Mouse (Mus musculus) stomach, postnatal 0 days (tissue): ENCODE results near the gene Ryr1. TPM values are rescaled to one million over a fixed set of nuclear protein-coding genes. Genes with fewer than 3 reads are reported as not detected.

Source experiments
- ATAC-seq: fragments of 200-750 bp; cut with Nextera tagmentation; 2 replicates; pipeline ENCODE4 v1.8.0; 2017; ENCODE audit not compliant: low FRiP score, low TSS enrichment
- DNase-seq: peaks from one replicate; pipeline ENCODE4 v3.0.0-alpha.2; 2016; ENCODE audit warnings: low spot score
- H3K27ac ChIP-seq: fragments of 300-500 bp; sonication (generic); replicated peaks from 2 replicates; pipeline ENCODE4 v1.5.1; 2014; ENCODE audit warnings: mild to moderate bottlenecking, control low read depth
- H3K27me3 ChIP-seq: fragments of 300-500 bp; sonication (generic); 2 replicates; pipeline ENCODE4 v1.6.1; 2014; ENCODE audit warnings: low read length; ENCODE audit not compliant: control insufficient read depth, insufficient read depth
- H3K36me3 ChIP-seq: fragments of 300-500 bp; sonication (generic); 2 replicates; pipeline ENCODE4 v1.6.1; 2014; ENCODE audit warnings: low read length, mixed read lengths; ENCODE audit not compliant: control insufficient read depth, insufficient read depth
- H3K4me1 ChIP-seq: fragments of 300-500 bp; sonication (generic); replicated peaks from 2 replicates; pipeline ENCODE4 v1.6.1; 2014; ENCODE audit warnings: antibody characterized with exemption; ENCODE audit not compliant: control insufficient read depth, insufficient read depth
- H3K4me2 ChIP-seq: fragments of 300-500 bp; sonication (generic); replicated peaks from 2 replicates; pipeline ENCODE4 v1.6.1; 2014; ENCODE audit warnings: low read depth, mild to moderate bottlenecking, control low read depth, moderate library complexity
- H3K4me3 ChIP-seq: fragments of 300-500 bp; sonication (generic); 2 replicates; pipeline ENCODE4 v1.5.1; 2014; ENCODE audit warnings: low read depth, low read length, control low read depth
- H3K9ac ChIP-seq: fragments of 300-500 bp; sonication (generic); 2 replicates; pipeline ENCODE4 v1.6.1; 2014; ENCODE audit warnings: mild to moderate bottlenecking, low read length, control low read depth, mixed read lengths
- H3K9me3 ChIP-seq: fragments of 300-500 bp; sonication (generic); 2 replicates; pipeline ENCODE4 v1.6.1; 2016; ENCODE audit warnings: low read length; ENCODE audit not compliant: control insufficient read depth
- CTCF ChIP-seq: IDR thresholded peaks from 2 replicates; pipeline ENCODE4 v1.5.1; 2016; ENCODE audit warnings: antibody characterized with exemption, low read depth, mild to moderate bottlenecking, moderate library complexity
- EP300 ChIP-seq: optimal IDR thresholded peaks from 2 replicates; pipeline ENCODE3; 2016; ENCODE audit warnings: antibody characterized with exemption
- WGBS: fragments of 180-500 bp; shearing (Covaris S2); extraction: QIAGEN DNeasy Blood & Tissue Kit; methylation state at CpG from one replicate; pipeline ENCODE4 v1.1.7; 2014; 5-methylcytosine and 5-hydroxymethylcytosine counted together
- polyA plus RNA-seq: library from polyadenylated mRNA; unstranded; fragments of >200 nt; fragmentation: Nextera tagmentation; extraction: Ambion mirVana; gene quantifications from 2 replicates; pipeline ENCODE4 v1.2.1, GENCODE M21; 2015

Ryr1 gene
- polyA plus RNA-seq, 1 experiment from 2014 or later, result 0.11 TPM

- H3K36me3 ChIP-seq, result peaks cover 7% of the 10 kb centered on the region; the same call in 1 of the 2 replicates
- WGBS, result 65% methylated on average over 11 of the region's 11 CpGs
- H3K9ac ChIP-seq, result no peak overlapping the region
- DNase-seq, result no peak
- H3K4me3 ChIP-seq, result no peak overlapping the region
- no peaks in the 10 kb centered on the region for H3K27me3 ChIP-seq
- peaks cover 7% of the 10 kb centered on the region; the same call in 1 of the 2 replicates for H3K4me1 ChIP-seq
- ATAC-seq, result no peak
- H3K4me2 ChIP-seq, result no peak overlapping the region
- TF ChIP-seq CTCF (no peak), EP300 (no peak)
- peak overlapping the region; percentile 88; the same call in 1 of the 2 replicates for H3K27ac ChIP-seq
- H3K9me3 ChIP-seq, result no peaks in the 10 kb centered on the region
These were observed 141.8 kb downstream of the Ryr1 start for GRCm38 (mm10) chr7:28983141-28983564.

DNA sequence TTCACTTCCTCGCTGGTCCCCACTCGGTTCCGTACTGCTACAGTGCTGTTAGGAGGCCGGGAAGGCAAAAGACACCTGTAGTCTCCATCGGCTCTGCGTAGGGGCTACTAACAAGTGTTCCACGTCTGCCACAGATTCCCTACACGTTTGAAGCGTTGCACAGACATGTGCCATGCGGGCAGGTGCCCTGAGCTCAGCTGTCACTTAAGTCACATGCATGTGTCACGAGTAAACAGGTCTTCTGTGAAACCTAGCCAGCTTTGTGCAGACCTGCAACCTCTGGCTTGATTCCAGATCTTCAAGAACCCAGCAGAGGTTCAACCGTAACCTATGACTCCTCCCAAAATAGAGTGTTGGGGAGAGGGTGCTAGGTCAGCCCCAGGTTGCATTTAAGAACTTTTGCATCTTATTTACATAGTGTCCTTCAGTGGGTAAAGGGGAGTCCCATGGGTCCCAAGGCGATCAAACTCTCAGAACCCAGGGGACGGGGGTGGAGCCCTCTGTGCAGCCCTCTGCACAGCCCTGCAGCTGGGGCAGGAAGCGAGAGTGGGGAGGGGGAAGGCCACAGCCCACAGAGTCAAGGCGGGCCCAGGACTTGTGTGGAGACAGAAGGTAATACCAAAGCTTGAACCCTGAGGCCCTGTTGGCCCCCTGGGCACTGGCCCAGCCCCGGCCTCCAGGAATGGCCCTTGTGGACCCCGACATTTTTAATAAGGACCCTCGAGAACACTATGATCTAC, 142.5 kb downstream of the Ryr1 start:
- H3K27me3 ChIP-seq, result no peaks in the 10 kb centered on the region
- DNase-seq, result peak; percentile 27

DNA sequence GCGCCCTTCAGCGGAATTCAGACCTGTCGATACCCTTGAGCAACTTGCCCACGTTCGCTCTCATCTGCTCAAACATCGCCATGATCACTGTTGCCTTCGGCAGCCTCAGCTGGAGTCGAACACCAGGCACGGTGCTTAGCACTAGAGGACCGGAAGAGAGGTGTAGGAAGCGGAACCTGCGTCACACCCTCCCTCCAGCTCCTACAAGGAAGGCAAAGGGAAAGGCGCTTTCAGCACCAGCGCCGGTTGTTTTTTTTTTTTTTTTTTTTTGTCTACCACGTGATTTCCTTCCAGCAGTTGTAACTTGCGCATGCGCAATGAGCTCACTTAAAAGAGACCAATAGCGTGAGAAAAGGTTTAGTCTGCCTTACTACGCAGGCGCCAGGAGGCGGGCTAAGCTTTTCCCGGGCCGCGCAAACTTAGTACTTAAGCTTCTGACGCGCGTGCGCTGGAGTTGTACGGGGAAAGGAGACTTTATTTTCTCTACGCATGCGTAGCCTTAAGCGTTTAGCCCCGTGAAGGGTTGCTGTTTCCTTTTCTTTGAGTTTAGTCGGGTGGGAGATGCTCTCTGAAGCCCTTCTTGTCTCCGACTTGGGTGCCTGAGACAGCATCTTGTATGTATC, 143.2 kb downstream of the Ryr1 start, which contains the start of the genes Eif3k and Map4k1:
Gene Eif3k, minus strand, starts transcription at position 214 of the 623 bp plus-strand sequence.
Gene Map4k1, plus strand, starts transcription at position 400 of the 623 bp plus-strand sequence.
- under 1% methylated on average over 34 of the region's 36 CpGs for WGBS

More for the DNA sequence above, 142.5 kb downstream of the Ryr1 start:
- WGBS, result 11% methylated on average over 19 of the region's 19 CpGs
- H3K4me3 ChIP-seq, result peak overlapping the region; percentile 52
- H3K36me3 ChIP-seq, result peaks cover 12% of the 10 kb centered on the region
- H3K4me1 ChIP-seq, result peaks cover 7% of the 10 kb centered on the region; the same call in 1 of the 2 replicates
- H3K9ac ChIP-seq, result peak overlapping the region; percentile 71
- H3K27ac ChIP-seq, result peak overlapping the region; percentile 88
- H3K9me3 ChIP-seq, result no peaks in the 10 kb centered on the region
- ATAC-seq, result peak; percentile 50
- TF ChIP-seq CTCF (no peak), EP300 (no peak)
- peak overlapping the region; percentile 73 for H3K4me2 ChIP-seq

GRCm38 (mm10) chr7:28977556-28977955, 147.4 kb downstream of the Ryr1 start:
- WGBS, result 78% methylated on average over 9 of the region's 9 CpGs
- Histone ChIP-seq H3K27me3 (no peaks in the 10 kb centered on the region), H3K36me3 (peaks cover 28% of the 10 kb centered on the region), H3K9ac (no peak overlapping the region), H3K4me1 (peaks cover 4% of the 10 kb centered on the region; the same call in 1 of the 2 replicates), H3K9me3 (no peaks in the 10 kb centered on the region), H3K4me3 (no peak overlapping the region), H3K27ac (no peak overlapping the region), H3K4me2 (no peak overlapping the region)
- no peak for DNase-seq
- no peak for ATAC-seq
- no peak for TF ChIP-seq CTCF
- no peak for TF ChIP-seq EP300

More for the DNA sequence above, 143.2 kb downstream of the Ryr1 start, which contains the start of the genes Eif3k and Map4k1:
- peak; percentile 96 for ATAC-seq
- no peak for TF ChIP-seq EP300
- TF ChIP-seq CTCF, result no peak; the same call in 1 of the 2 replicates
- Histone ChIP-seq H3K9ac (peak within 1 kb of the TSS; percentile 85), H3K4me1 (peaks cover 7% of the 10 kb centered on the region; the same call in 1 of the 2 replicates), H3K36me3 (peaks cover 18% of the 10 kb centered on the region), H3K9me3 (no peaks in the 10 kb centered on the region), H3K4me2 (peak within 1 kb of the TSS; percentile 80), H3K27ac (peak within 1 kb of the TSS; percentile 88), H3K27me3 (no peaks in the 10 kb centered on the region), H3K4me3 (peak within 1 kb of the TSS; percentile 67)
- peak; percentile 95 for DNase-seq

- TF ChIP-seq CTCF, result peak; percentile 58
- TF ChIP-seq EP300, result no peak
- ATAC-seq, result no peak
- no peak overlapping the region for H3K27ac ChIP-seq
- peaks cover 21% of the 10 kb centered on the region for H3K36me3 ChIP-seq
- H3K9ac ChIP-seq, result no peak overlapping the region
- no peaks in the 10 kb centered on the region for H3K9me3 ChIP-seq
- DNase-seq, result no peak
- 0 out of 2 replicates have a peak, but pooled peaks cover 3% of the 10 kb centered on the region for H3K4me1 ChIP-seq
- no peak overlapping the region for H3K4me2 ChIP-seq
- no peaks in the 10 kb centered on the region for H3K27me3 ChIP-seq
- no peak overlapping the region for H3K4me3 ChIP-seq
- WGBS, result 81% methylated on average over 8 of the region's 8 CpGs
These were observed 152.0 kb downstream of the Ryr1 start for GRCm38 (mm10) chr7:28973025-28973424.
